Mouse (Mus musculus): ENCODE measurements around the gene Ankrd13d. TPM values are rescaled to one million over a fixed set of nuclear protein-coding genes. Genes with fewer than 3 reads are reported as not detected.

The Ankrd13d gene
- polyA plus RNA-seq, 1 experiment from 2014 or later: 14.4 TPM

DNA sequence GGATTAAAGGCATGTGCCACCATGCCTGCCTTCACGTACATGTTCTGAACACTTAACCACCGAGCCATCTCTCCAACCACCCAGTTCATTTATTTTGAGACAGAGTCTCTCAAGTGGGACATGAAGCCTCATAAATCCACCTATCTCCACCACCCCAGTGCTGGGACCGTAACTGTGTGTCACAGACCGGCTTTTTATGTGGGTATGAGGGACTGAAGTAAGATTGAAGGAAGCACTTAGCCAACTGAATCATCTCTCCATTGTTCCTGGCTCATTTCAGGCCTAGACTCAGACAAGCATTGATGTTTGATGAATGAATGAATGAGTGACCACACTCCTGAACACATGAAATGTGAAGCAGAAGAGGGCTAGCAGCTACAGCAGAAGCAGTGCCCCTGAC lies 26.4 kb upstream of the Ankrd13d start:
- H3K4me1 ChIP-seq (replicated peaks): peaks cover 19% of the 10 kb centered on the region
- H3K27ac ChIP-seq: no peak overlapping the region
- WGBS: 91% methylated on average over 4 of the region's 4 CpGs

DNA sequence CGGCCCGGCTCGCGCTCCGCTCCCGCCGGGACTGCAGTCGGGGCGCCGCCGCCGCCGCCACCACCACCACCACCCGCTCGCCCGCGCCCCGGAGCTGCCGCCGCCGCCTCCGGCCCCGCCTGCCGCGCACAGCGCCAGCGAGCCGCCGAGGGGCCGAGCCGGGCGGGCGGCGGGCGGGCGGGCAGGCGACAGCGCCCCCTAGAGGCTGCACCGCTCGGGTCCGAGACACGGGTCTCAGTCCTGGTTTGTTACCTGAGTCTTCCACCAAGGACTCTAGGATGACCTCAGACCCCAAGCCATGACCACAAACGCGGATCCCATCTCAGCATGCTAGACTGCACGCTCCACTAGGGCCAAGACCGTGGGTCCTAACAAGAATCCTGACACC lies 23.2 kb upstream of the Ankrd13d start, which contains the start of gene Grk2:
Gene Grk2, minus strand, starts transcription at position 33 of the 388 bp plus-strand sequence.
- peak; percentile 85 for DNase-seq (ENCODE audit: low spot score)
- Histone ChIP-seq H3K36me3 (no peaks in the 10 kb centered on the region), H3K9me3 (no peaks in the 10 kb centered on the region), H3K4me1 (replicated peaks) (peaks cover 50% of the 10 kb centered on the region), H3K4me3 (peak within 1 kb of the TSS; percentile 95), H3K27me3 (ENCODE audit: insufficient read depth, poor library complexity, severe bottlenecking) (no peaks in the 10 kb centered on the region), H3K27ac (peak within 1 kb of the TSS; percentile 95)
- 2% methylated on average over 37 of the region's 46 CpGs for WGBS

More for the DNA sequence above, 26.4 kb upstream of the Ankrd13d start:
- no peak overlapping the region for H3K4me3 ChIP-seq
- peaks cover 14% of the 10 kb centered on the region for H3K36me3 ChIP-seq
- no peaks in the 10 kb centered on the region for H3K9me3 ChIP-seq
- H3K27me3 ChIP-seq (ENCODE audit: insufficient read depth, poor library complexity, severe bottlenecking): no peaks in the 10 kb centered on the region
- no peak for DNase-seq (ENCODE audit: low spot score)

DNA sequence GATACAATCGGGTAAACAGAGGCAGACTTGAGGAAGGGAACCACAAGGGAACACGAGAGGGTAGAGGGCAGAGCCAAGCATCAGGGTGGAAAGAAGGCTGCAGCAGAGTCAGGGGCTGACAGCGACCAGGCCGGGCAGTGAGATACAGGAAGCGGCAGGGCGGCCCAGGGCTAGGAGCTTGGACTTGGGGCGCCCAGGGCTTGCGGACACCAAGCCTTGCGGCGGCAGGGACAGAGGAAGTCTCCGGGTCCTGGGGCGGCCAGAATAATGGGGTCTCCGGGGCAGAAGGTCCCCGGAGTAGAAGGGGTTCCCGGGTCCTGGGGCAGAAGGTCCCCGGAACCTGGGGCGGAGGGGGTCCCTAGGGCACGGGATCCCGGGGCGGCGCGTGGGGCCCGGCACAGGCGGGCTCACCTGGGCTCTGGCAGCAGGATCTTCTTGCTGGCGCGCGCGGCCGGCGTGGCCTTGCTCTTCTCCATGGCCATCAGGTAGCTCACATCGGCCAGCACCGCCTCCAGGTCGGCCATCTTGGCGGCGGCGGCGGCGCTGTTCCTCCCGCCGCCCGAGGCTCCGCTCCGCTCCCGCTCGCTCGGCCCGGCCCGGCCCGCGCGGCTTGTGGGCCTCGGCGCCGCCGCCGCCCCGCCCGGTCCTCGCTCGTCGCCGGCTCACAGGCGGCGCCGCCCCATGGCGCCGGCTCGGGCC lies 22.7 kb upstream of the Ankrd13d start:
- H3K4me1 ChIP-seq (replicated peaks): peaks cover 55% of the 10 kb centered on the region
- 2% methylated on average over 68 of the region's 68 CpGs for WGBS
- H3K36me3 ChIP-seq: no peaks in the 10 kb centered on the region
- H3K9me3 ChIP-seq: no peaks in the 10 kb centered on the region
- H3K4me3 ChIP-seq: peak overlapping the region; percentile 95
- DNase-seq (ENCODE audit: low spot score): peak; percentile 70
- H3K27ac ChIP-seq: peak overlapping the region; percentile 95
- H3K27me3 ChIP-seq (ENCODE audit: insufficient read depth, poor library complexity, severe bottlenecking): no peaks in the 10 kb centered on the region

DNA sequence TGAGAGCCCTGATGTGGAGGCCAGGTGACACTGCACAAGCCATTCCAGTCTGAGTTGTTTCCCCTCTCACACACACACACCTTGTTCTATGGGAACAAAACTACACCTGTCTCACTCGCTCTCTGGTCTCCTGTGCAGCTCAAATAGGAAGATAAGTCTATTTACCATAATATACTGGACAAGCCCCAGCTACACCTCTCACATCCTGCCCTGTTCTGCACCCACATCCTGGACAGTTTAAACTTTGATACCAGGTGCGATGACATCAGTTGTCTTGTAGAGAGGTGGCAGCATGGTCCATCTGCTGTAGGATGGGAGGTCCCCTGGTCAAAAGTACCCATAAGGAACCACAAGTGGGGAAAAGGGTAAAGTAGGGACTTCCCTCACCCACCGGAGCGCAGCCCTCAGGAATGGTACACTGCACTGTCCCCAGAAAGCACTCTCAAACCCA lies 22.0 kb upstream of the Ankrd13d start:
- Histone ChIP-seq H3K9me3 (no peaks in the 10 kb centered on the region), H3K27me3 (ENCODE audit: insufficient read depth, poor library complexity, severe bottlenecking) (no peaks in the 10 kb centered on the region), H3K27ac (peak overlapping the region; percentile 95; the same call in 1 of the 2 replicates), H3K4me1 (replicated peaks) (peaks cover 63% of the 10 kb centered on the region), H3K4me3 (peak overlapping the region; percentile 95), H3K36me3 (no peaks in the 10 kb centered on the region)
- no peak for DNase-seq (ENCODE audit: low spot score)
- 63% methylated on average over 4 of the region's 4 CpGs for WGBS

DNA sequence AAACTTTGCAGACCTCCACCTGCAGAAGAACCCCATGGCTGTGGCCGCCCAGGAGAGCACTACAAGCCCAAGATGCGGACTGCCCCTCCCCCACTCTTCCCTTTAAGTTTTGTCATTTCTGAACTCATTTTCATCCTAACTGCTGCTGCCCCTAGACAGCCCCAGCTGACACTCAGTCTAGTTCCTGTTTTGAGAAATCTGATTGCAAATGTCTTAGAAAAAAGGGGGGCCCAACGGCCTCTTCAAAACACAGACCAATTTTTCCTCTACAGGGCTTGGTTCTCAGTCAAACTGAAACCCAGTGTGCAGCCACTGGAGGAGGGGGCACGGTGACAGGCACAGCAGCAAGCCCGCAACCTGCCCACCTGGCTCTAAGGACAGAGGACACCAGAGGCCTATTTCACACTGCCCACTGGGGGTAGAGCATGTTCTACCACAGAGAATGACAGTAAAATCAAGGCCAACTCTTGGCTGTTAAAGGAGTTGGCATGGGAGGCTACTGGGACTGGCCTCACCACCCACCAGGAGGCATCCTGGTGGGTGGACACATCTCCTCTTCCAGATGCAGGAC lies 21.4 kb upstream of the Ankrd13d start:
- H3K27me3 ChIP-seq (ENCODE audit: insufficient read depth, poor library complexity, severe bottlenecking): no peaks in the 10 kb centered on the region
- H3K36me3 ChIP-seq: no peaks in the 10 kb centered on the region
- no peak for DNase-seq (ENCODE audit: low spot score)
- 80% methylated on average over 5 of the region's 5 CpGs for WGBS
- H3K4me3 ChIP-seq: peak overlapping the region; percentile 95
- no peak overlapping the region for H3K27ac ChIP-seq
- H3K4me1 ChIP-seq (replicated peaks): peaks cover 66% of the 10 kb centered on the region
- no peaks in the 10 kb centered on the region for H3K9me3 ChIP-seq

DNA sequence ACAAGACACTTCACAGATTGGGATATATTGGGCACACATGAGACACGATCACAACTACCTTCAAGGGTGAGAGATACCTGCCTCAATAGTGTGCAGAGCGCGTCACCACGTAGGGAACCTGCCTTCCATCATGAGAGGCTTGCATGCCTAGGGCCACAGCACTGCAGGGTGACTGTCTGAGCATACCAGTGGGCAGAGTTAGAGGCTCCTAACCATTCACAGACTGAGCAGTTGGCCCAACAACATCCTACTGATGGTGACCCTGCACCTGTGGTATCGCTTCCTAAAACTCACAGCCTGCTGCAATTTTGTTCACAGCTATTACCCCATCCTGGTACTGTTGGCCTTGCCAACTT lies 20.7 kb upstream of the Ankrd13d start:
- no peak overlapping the region for H3K4me3 ChIP-seq
- H3K27ac ChIP-seq: no peak overlapping the region
- 95% methylated on average over 5 of the region's 5 CpGs for WGBS
- no peaks in the 10 kb centered on the region for H3K27me3 ChIP-seq (ENCODE audit: insufficient read depth, poor library complexity, severe bottlenecking)
- H3K4me1 ChIP-seq (replicated peaks): peaks cover 66% of the 10 kb centered on the region
- no peaks in the 10 kb centered on the region for H3K36me3 ChIP-seq
- no peak for DNase-seq (ENCODE audit: low spot score)
- no peaks in the 10 kb centered on the region for H3K9me3 ChIP-seq

DNA sequence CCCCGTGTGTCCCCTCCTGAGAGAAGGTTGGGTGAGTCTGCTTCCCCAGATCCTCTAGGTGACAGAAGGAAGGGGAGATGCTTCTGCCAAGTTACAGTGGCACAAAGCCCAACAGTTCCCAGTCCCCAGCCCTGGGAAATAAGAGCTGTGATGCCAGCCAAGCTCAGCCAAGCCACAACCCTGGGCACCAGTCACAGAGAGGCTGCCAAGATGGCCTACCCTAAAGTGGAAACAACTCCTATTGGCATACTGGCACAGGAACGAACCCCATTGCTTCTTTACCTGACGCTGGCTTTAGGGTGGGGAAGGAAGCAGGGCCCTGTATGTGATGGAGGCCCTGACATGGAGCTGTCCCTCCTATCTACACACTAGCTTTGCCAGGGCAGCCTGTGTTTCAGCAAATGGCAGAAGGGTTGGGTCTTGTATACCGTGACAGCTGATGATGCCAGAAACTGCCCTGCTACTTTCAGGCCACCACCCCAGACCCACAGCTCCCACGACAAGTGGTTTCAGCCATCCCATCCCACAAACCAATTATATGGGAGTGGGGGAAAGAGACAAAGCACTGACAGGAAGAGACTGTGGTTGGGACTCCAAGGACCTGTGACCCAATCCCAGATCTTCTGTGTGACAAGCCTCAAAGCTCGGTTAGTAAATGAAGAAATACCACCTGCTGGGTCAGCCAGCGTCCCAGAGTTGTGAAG lies 20.2 kb upstream of the Ankrd13d start:
- H3K27ac ChIP-seq: peak overlapping the region; percentile 54
- H3K36me3 ChIP-seq: peaks cover 4% of the 10 kb centered on the region; the same call in 1 of the 2 replicates
- H3K4me3 ChIP-seq: peak overlapping the region; percentile 27; the same call in 1 of the 2 replicates
- WGBS: 75% methylated on average over 7 of the region's 7 CpGs
- H3K9me3 ChIP-seq: no peaks in the 10 kb centered on the region
- H3K27me3 ChIP-seq (ENCODE audit: insufficient read depth, poor library complexity, severe bottlenecking): no peaks in the 10 kb centered on the region
- no peak for DNase-seq (ENCODE audit: low spot score)
- H3K4me1 ChIP-seq (replicated peaks): peaks cover 68% of the 10 kb centered on the region

DNA sequence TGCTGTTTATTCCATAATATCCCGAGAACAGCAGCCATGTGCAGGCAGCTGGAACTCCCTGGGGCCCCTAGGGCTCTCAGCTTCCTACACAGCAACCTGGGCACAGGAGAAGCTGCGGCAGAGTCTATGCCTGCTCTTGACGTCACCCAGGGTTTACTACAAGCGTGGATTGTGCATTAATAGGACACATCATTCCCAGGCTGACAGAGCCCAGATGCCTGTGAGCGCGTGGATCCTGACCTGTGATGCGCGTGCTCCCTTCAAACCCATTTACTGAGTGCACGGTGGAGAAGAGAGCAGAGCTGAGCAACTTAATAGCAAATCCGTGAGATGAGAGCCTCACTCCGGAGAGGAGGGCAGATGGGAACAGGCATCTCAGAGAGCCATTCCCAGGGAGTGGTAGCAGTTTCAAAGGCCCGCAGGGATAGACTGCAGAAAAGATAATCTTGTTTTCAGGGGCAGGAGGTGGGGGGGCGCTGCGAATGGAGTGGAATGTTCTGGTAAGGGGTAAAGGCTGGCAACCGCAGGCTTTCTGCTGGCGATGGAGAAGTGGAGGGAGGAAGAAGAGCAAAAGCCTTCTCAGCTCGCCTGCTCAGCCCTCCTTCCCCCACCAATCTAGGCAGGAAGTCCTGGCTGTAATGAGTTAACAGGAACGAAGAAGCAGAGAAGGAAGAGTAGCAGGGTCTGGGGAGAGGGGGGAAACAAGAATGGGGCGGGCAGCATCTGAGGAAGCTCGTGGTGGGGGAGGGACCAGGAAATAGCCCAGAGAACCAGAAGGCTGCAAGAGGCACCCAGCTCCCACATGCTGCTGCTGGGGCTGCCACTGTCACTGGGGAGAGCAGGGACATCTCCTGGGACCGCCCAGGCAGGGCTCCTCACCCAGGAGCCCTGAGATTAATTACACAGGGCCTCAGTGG lies 19.1 kb upstream of the Ankrd13d start:
- peak; percentile 15 for DNase-seq (ENCODE audit: low spot score)
- no peaks in the 10 kb centered on the region for H3K9me3 ChIP-seq
- H3K27me3 ChIP-seq (ENCODE audit: insufficient read depth, poor library complexity, severe bottlenecking): no peaks in the 10 kb centered on the region
- H3K27ac ChIP-seq: peak overlapping the region; percentile 54
- peak overlapping the region; percentile 27 for H3K4me3 ChIP-seq
- 51% methylated on average over 21 of the region's 21 CpGs for WGBS
- peaks cover 70% of the 10 kb centered on the region for H3K4me1 ChIP-seq (replicated peaks)
- H3K36me3 ChIP-seq: peaks cover 14% of the 10 kb centered on the region; the same call in 1 of the 2 replicates

DNA sequence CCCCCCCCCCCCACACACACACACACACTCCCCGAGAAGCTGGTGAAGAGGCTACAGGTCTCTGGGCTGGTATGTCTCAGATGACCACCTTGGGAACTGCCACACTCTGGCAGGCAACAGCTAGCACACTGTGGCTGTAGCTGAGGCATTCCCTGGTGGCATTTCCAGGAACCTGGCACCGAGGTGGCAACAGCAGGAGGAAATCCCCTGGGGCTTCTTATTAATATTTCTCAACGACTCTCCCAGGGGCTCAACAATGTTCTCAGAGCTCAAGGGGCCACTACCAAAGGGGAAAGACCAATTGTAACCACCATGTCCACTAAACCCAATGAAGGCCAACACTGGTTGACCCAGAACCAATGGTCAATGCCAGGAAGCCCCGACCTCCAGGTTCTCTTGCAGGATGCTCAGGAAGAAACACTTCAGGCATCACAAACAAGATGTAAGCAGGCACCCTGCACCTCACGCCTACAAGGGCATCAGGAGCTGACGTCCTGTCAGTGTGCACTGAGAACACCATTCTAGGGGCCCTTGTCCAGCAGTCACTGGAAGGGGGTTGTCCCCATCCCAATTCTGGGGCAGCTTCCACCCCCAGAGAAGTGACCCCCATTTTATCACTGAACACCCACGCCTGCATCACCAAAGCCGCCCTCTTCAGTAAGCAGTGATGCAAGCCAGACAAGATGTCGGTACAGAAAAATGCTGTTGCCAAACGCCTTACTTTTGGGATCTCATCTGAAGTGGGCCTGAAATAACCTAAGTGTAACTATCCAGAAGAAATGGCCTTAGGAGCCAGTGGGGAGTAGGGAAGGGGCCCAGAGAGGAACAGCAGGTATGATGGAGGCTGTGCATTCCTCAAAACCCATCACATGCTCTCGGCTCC lies 18.2 kb upstream of the Ankrd13d start:
- peaks cover 67% of the 10 kb centered on the region for H3K4me1 ChIP-seq (replicated peaks)
- no peaks in the 10 kb centered on the region for H3K9me3 ChIP-seq
- H3K27ac ChIP-seq: peak overlapping the region; percentile 54
- H3K36me3 ChIP-seq: peaks cover 23% of the 10 kb centered on the region; the same call in 1 of the 2 replicates
- DNase-seq (ENCODE audit: low spot score): no peak
- no peaks in the 10 kb centered on the region for H3K27me3 ChIP-seq (ENCODE audit: insufficient read depth, poor library complexity, severe bottlenecking)
- 79% methylated on average over 11 of the region's 11 CpGs for WGBS
- peak overlapping the region; percentile 27; the same call in 1 of the 2 replicates for H3K4me3 ChIP-seq

DNA sequence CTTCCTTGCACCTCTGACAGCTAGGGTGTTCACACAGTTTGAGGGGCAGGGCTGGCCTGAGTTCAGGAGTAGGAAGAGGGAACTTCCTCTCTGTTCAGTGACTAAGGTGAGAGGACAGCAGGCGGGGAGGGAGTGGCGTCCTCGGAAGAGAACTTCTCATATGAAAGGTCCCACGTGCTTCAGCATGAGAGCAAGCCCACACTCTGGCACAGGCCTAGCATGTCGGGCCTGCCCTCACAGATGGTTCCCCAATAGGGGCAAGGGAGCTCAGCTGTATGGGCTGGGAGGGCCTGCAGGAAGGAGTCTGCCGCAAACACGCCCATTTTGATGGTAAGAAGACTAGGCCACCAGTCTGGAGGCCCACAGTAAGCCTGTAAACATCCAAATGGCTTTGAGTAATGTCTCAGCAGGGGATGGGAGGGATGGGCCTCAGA lies 17.4 kb upstream of the Ankrd13d start:
- H3K4me3 ChIP-seq: no peak overlapping the region
- H3K27me3 ChIP-seq (ENCODE audit: insufficient read depth, poor library complexity, severe bottlenecking): no peaks in the 10 kb centered on the region
- peaks cover 64% of the 10 kb centered on the region for H3K4me1 ChIP-seq (replicated peaks)
- no peaks in the 10 kb centered on the region for H3K9me3 ChIP-seq
- peak overlapping the region; percentile 53 for H3K27ac ChIP-seq
- DNase-seq (ENCODE audit: low spot score): no peak
- 55% methylated on average over 7 of the region's 7 CpGs for WGBS
- peaks cover 30% of the 10 kb centered on the region for H3K36me3 ChIP-seq

DNA sequence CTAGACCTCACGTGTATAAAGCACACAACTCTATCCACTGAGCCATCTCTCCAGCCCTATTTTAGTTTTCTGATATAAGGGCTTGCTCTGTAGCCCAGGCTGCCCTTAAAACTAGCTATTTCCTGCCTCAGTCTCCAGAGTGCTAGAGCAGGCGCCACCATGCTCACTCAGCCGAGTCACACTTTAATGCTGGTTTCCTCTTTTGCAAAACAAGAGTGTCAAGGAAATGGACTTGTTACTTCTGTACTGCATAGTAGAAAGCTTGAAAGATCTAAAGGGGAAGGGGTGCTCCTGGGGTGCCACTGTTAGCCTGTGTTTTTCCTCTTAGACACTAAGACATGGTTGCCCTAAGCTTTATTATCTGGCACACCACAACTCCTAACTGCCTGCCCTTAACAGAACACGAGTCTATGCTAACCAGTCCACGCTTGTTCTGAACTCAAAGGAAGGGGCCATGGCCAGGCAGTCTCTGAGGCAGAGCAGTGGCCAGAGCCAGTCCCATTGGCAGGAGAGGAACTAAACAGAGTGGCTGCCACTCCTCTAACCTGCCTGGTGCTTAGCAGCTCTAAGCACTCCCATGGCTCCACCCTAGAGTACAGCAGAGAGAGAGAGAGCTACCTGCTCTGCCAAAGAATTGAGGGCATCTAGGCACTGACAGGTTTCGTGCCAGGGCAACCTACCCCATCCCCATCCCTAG lies 16.8 kb upstream of the Ankrd13d start:
- DNase-seq (ENCODE audit: low spot score): no peak
- Histone ChIP-seq H3K27me3 (ENCODE audit: insufficient read depth, poor library complexity, severe bottlenecking) (no peaks in the 10 kb centered on the region), H3K9me3 (no peaks in the 10 kb centered on the region), H3K4me1 (replicated peaks) (peaks cover 58% of the 10 kb centered on the region), H3K36me3 (peaks cover 35% of the 10 kb centered on the region), H3K27ac (peak overlapping the region; percentile 53), H3K4me3 (no peak overlapping the region)
- WGBS: 84% methylated on average over 6 of the region's 6 CpGs
